In genomic region chr9:53883588-53884280, GRCm38 (mm10) we compare ENCODE assay signal across 20 mouse cellular contexts. TPM values are rescaled to one million over a fixed set of nuclear protein-coding genes. Genes with fewer than 3 reads are reported as not detected.
DNase-seq lines count a peak whose midpoint lies in the region; ATAC-seq and TF ChIP-seq lines count a peak whose summit lies in the region.
"Had no signal": no experiment of that assay in that cellular context is flagged by ENCODE, and none has a peak within 500 bp of the region (broad histone marks: within the 10 kb centered on the region; RNA-seq: fewer than 3 reads in every experiment).

No protein-coding gene starts in this region.

- no peaks in the 10 kb centered on the region for H3K4me1 ChIP-seq in forebrain, embryonic 15.5 days
- H3K4me1 ChIP-seq in forebrain, embryonic 12.5 days = no peaks in the 10 kb centered on the region
- H3K4me1 ChIP-seq in testis, adult 2 months (ENCODE audit: control insufficient read depth, insufficient read depth, low read length) = peaks cover 4% of the 10 kb centered on the region
- H3K4me1 ChIP-seq in limb, embryonic 10.5 days = no peaks in the 10 kb centered on the region
- H3K4me1 ChIP-seq: embryonic facial prominence, embryonic 10.5 days; limb, embryonic 12.5 days; liver, embryonic 15.5 days had no signal

- no peak for TF ChIP-seq POLR2A in testis, adult 2 months (IDR thresholded peaks at IDR 0.05; ENCODE audit: control insufficient read depth, low read depth, low read length)

- no peaks in the 10 kb centered on the region for H3K9me3 ChIP-seq in forebrain, embryonic 15.5 days
- H3K9me3 ChIP-seq in forebrain, embryonic 12.5 days = no peaks in the 10 kb centered on the region
- no peaks in the 10 kb centered on the region for H3K9me3 ChIP-seq in limb, embryonic 10.5 days (replicated peaks)
- H3K9me3 ChIP-seq: embryonic facial prominence, embryonic 10.5 days; G1E; limb, embryonic 12.5 days; liver, embryonic 15.5 days had no signal

- no peaks in the 10 kb centered on the region for H3K36me3 ChIP-seq in forebrain, embryonic 15.5 days
- H3K36me3 ChIP-seq in forebrain, embryonic 12.5 days (replicated peaks) = no peaks in the 10 kb centered on the region
- no peaks in the 10 kb centered on the region for H3K36me3 ChIP-seq in testis, adult 2 months (ENCODE audit: control insufficient read depth, insufficient read depth, low read length)
- H3K36me3 ChIP-seq in limb, embryonic 10.5 days = no peaks in the 10 kb centered on the region
- H3K36me3 ChIP-seq: embryonic facial prominence, embryonic 10.5 days; G1E; limb, embryonic 12.5 days; liver, embryonic 15.5 days had no signal

- 81% methylated on average over 23 of the region's 23 CpGs for WGBS in forebrain, embryonic 15.5 days
- WGBS in forebrain, embryonic 12.5 days = 88% methylated on average over 23 of the region's 23 CpGs
- WGBS in limb, embryonic 10.5 days = 93% methylated on average over 23 of the region's 23 CpGs

- ATAC-seq in forebrain, embryonic 15.5 days (replicated peaks) = peak; percentile 93
- ATAC-seq in forebrain, embryonic 12.5 days (ENCODE audit: low FRiP score) = no peak

- H3K4me2 ChIP-seq in forebrain, embryonic 15.5 days (replicated peaks) = no peak overlapping the region
- no peak overlapping the region for H3K4me2 ChIP-seq in forebrain, embryonic 12.5 days
- H3K4me2 ChIP-seq: limb, embryonic 12.5 days; liver, embryonic 15.5 days had no signal

- no peaks in the 10 kb centered on the region for H3K27me3 ChIP-seq in forebrain, embryonic 15.5 days
- no peaks in the 10 kb centered on the region for H3K27me3 ChIP-seq in forebrain, embryonic 12.5 days
- H3K27me3 ChIP-seq in testis, adult 2 months (ENCODE audit: control insufficient read depth, insufficient read depth, low read length) = no peaks in the 10 kb centered on the region
- H3K27me3 ChIP-seq in limb, embryonic 10.5 days (ENCODE audit: low read depth, poor library complexity, severe bottlenecking) = no peaks in the 10 kb centered on the region
- H3K27me3 ChIP-seq: limb, embryonic 12.5 days; liver, embryonic 15.5 days had no signal

- TF ChIP-seq CTCF in testis, adult 2 months (IDR thresholded peaks at IDR 0.05; ENCODE audit: control insufficient read depth, insufficient read depth, insufficient replicate concordance, low read depth, low read length) = no peak

- DNase-seq in testis, postnatal 14 days (ENCODE audit: low spot score) = no peak
- peak; percentile 19 for DNase-seq in limb, embryonic 10.5 days (ENCODE audit: low spot score)
- no peak for DNase-seq in thymus, postnatal 10 days (ENCODE audit: low spot score in 2 of 2)
- DNase-seq in ovary, adult 18-20 months (ENCODE audit: low spot score) = no peak
- DNase-seq: adrenal gland, adult 8-10 months; cerebellum, adult 8-10 months; heart, adult 2 months; heart, postnatal 10 days; lung, postnatal 14 days; thymus, postnatal 4 days had no signal

- no peak overlapping the region for H3K9ac ChIP-seq in forebrain, embryonic 15.5 days (replicated peaks)
- no peak overlapping the region for H3K9ac ChIP-seq in forebrain, embryonic 12.5 days
- H3K9ac ChIP-seq: limb, embryonic 12.5 days; liver, embryonic 15.5 days had no signal

- H3K4me3 ChIP-seq in forebrain, embryonic 15.5 days = no peak overlapping the region
- H3K4me3 ChIP-seq in forebrain, embryonic 12.5 days (replicated peaks) = no peak overlapping the region
- peak overlapping the region; percentile 27; the same call in 1 of the 2 replicates for H3K4me3 ChIP-seq in testis, adult 2 months (ENCODE audit: control insufficient read depth, low read depth, low read length)
- H3K4me3 ChIP-seq in limb, embryonic 10.5 days = no peak overlapping the region
- H3K4me3 ChIP-seq: embryonic facial prominence, embryonic 10.5 days; heart, adult 2 months; limb, embryonic 12.5 days; liver, embryonic 15.5 days had no signal

- peak overlapping the region; percentile 79 for H3K27ac ChIP-seq in forebrain, embryonic 15.5 days (replicated peaks)
- no peak overlapping the region for H3K27ac ChIP-seq in forebrain, embryonic 12.5 days
- H3K27ac ChIP-seq in testis, adult 2 months (ENCODE audit: control insufficient read depth, insufficient read depth, low read depth, low read length) = no peak overlapping the region
- no peak overlapping the region for H3K27ac ChIP-seq in limb, embryonic 10.5 days
- H3K27ac ChIP-seq: embryonic facial prominence, embryonic 10.5 days; heart, adult 2 months; limb, embryonic 12.5 days; liver, embryonic 15.5 days; stomach, postnatal 0 days had no signal

RNA-seq across cellular contexts. Expression of gene Sln, which starts 33.8 kb away (rescaled TPM):
- polyA plus RNA-seq in forebrain, embryonic 15.5 days (2015; fragmentation: Nextera tagmentation; extraction: Ambion mirVana) = 1.3 and 1.5 TPM in 2 replicates
- 0.42 TPM in 1 of 2 replicates, not detected in the other for polyA plus RNA-seq in forebrain, embryonic 12.5 days (2016; fragmentation: Nextera tagmentation; extraction: Ambion mirVana)
- 0.47 and 0.67 TPM in 2 replicates for polyA plus RNA-seq in testis, adult 2 months (2012; rRNA removed)
- 0.25 TPM in 1 of 2 replicates, not detected in the other for polyA plus RNA-seq in limb, embryonic 10.5 days (2016; fragmentation: Nextera tagmentation; extraction: Ambion mirVana)
- polyA plus RNA-seq: C2C12; G1E; intestine, embryonic 14.5 days had no signal
